Mouse (Mus musculus) ES-Bruce4 (cell line): ENCODE measurements at regions not wholly inside any gene's neighbourhood (a gene's known extent, or its start where the extent isn't known, plus 50 kb on each side); places are given as distances from the start of the nearest gene placed in this dataset.

Experiments used
- CTCF ChIP-seq: IDR thresholded peaks from one replicate; pipeline ENCODE4 v1.8.1; 2011; ENCODE audit warnings: low read depth, low read length
- EP300 ChIP-seq: IDR thresholded peaks from 2 replicates; pipeline ENCODE4 v1.6.1; 2011; ENCODE audit warnings: low read depth, low read length; ENCODE audit not compliant: insufficient read depth

DNA sequence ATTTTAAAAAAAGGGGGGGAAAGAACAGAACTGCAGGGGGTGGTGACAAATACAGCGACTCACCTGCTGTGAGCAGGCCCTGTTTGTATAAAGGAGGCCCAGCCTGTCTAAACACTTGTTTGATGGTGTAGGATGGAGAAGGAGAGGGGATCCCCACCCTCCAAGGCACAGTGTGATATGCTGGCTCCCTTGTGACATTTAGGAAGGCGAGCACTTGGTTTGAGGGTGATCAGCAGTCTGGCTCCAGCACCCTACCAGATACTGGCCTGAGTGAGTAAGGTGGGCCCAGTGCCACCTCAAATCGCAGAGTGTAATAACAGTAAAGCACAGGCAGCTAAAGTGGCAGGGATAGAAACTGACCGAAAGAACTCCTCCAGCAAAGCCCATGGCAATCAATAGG lies 195.4 kb upstream of the Trib2 start:
- no peak for TF ChIP-seq EP300
- no peak for TF ChIP-seq CTCF
